Mouse (Mus musculus) E14TG2a.4 (cell line): ENCODE results near the gene Coq5.

Experiments
- H3K27me3 ChIP-seq: 2 replicates; pipeline ENCODE4 v1.6.1; 2014; ENCODE audit warnings: low read length, control low read depth; ENCODE audit not compliant: insufficient read depth
- H3K36me3 ChIP-seq: 2 replicates; pipeline ENCODE4 v1.6.1; 2014; ENCODE audit warnings: low read length, control low read depth; ENCODE audit not compliant: insufficient read depth
- H3K4me1 ChIP-seq: replicated peaks from 2 replicates; pipeline ENCODE4 v1.6.1; 2014; ENCODE audit warnings: low read depth, low read length, control low read depth
- H3K4me3 ChIP-seq: replicated peaks from 2 replicates; pipeline ENCODE4 v1.5.1; 2014; ENCODE audit warnings: mild to moderate bottlenecking, low read length
- H3K9me3 ChIP-seq: 2 replicates; pipeline ENCODE4 v1.6.1; 2014; ENCODE audit warnings: low read length, control low read depth
- CTCF ChIP-seq: conservative IDR thresholded peaks from 2 replicates; pipeline ENCODE4 v1.5.1; 2014; ENCODE audit warnings: low read length
- NANOG ChIP-seq: IDR thresholded peaks from 2 replicates; pipeline ENCODE4 v1.6.1; 2014; ENCODE audit warnings: borderline replicate concordance, low read length, mixed read lengths
- POU5F1 ChIP-seq: IDR thresholded peaks from 2 replicates; pipeline ENCODE4 v1.6.1; 2014; ENCODE audit warnings: low read length, borderline replicate concordance

The Coq5 gene

DNA sequence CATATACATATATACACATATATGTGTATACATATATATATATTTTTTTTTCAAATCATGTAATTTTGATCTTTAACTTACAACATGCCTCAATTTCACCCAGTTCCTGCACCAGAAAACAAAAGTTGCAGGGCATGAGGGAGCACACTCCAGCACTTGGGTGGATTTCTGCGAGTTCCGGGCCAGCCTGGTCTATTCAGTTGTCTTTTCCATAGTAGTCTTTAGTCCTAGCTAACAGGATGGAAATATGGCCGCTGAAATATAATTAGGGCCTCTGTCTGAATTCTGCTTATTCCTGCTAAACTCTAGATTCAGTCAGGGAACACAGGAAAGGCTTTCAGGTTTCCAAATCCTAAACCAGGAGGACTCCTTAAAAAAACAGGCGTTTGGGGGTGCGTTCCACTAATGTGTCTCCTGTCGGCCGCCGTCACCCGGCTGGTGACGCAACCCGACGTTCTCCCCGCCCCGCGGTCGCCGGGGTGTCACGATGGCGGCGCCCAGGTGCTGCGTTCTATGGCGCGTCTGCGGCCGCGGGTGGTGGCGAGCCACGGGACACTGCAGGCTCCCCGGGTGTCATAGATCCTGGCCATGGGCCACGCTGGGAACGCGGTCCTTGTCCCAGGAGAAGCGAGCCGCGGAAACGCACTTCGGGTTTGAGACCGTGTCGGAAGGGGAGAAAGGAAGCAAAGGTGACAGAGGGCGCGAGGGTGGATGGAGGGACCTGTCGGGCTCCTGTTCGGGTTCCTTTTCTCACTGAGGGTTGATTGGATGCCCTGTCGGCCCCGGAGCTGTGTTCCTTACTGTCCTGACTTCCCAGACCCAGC, at the start of gene Coq5:
Coq5 (plus strand) TSS at position 441 of the 824 bp plus-strand sequence.
- Histone ChIP-seq H3K4me3 (peak within 1 kb of the TSS; percentile 99), H3K27me3 (no peaks in the 10 kb centered on the region), H3K9me3 (no peaks in the 10 kb centered on the region), H3K4me1 (peaks cover 34% of the 10 kb centered on the region), H3K36me3 (peaks cover 20% of the 10 kb centered on the region)
- TF ChIP-seq POU5F1 (no peak), NANOG (no peak), CTCF (no peak)

DNA sequence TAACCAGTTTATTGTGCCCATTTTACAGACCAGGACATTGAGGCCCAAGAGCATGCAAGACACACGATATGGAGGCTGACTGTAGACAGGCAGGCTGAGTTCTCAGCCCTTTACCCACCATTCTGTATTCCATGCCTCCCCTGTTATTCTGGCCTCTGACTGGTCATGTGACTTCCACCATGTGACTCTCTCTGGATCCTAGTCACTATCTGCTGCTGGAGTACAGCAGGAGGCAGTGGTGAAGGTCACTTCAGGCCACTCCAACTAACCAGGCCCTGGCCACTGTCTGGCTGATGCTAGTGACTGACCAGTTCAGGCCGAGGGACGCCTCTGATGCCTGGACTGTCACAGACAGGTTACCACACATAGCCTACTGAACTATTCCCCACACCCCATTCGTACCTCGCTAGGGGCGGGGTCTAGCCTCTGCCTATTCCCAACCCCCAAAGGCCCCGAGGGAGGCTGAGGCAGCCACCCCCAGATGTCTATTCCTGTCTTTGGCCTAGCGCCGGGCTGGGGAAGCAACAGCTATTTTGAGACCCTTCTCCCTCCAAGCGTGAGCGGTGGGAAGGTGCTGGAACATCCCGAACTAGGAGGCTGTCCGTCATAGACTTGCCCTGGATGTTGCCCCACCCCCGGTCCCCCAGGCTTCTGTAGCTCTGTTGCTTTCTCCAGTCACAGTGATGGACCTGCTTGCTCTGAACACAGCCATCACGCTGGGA, 48.5 kb upstream of the Coq5 start:
- Histone ChIP-seq H3K36me3 (no peaks in the 10 kb centered on the region), H3K27me3 (peaks cover 11% of the 10 kb centered on the region), H3K4me1 (peaks cover 55% of the 10 kb centered on the region), H3K9me3 (no peaks in the 10 kb centered on the region), H3K4me3 (peak overlapping the region; percentile 56)
- TF ChIP-seq POU5F1 = no peak
- no peak for TF ChIP-seq CTCF
- no peak for TF ChIP-seq NANOG

DNA sequence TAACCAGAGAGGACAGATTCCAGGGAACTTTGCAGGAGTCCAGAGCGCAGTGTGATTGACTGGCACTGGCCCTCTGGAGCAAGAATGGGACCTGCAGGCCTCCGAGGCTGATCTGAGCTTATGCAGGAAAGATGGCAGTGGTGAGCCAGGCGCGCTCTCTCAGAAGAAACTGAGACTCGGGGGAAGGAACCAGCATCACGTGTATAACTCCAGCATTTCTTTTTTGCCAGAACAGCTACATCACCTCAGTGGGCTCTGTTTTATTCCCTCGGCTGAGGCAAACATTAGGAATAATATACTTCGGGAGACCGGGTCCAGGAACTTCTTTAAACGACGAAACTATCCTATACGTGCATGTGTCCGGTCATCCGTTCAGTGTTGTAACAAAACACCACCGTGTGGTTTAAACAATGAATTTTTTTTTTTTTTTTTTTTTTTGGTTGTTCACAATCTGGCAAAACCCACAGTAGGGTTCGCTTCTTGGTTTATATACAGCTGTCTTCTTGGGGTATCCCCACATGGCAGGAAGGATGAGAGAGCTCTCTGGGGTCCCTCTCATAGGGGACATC, 47.8 kb upstream of the Coq5 start:
- no peaks in the 10 kb centered on the region for H3K36me3 ChIP-seq
- peaks cover 54% of the 10 kb centered on the region for H3K4me1 ChIP-seq
- H3K9me3 ChIP-seq = no peaks in the 10 kb centered on the region
- TF ChIP-seq NANOG (no peak), CTCF (no peak), POU5F1 (no peak)
- peaks cover 11% of the 10 kb centered on the region for H3K27me3 ChIP-seq
- peak overlapping the region; percentile 56 for H3K4me3 ChIP-seq

DNA sequence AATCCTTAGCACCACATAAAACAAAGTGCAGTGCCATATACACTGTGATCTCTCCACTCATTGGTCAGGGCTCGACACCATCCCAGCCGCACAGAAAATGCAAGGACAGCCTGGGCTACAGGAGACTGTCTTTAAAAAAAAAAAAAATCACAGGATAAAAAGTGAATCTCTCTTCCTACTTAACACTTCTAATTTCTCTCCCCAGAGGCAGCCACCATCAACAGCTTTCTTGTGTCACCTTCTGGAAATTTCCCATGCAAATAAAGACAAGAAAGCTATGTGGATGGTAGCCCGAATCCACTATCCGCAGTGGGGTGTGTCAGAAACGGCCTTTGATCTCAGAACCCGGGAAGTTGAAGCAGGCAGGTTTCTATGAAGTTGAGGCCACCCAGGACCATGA, 47.0 kb upstream of the Coq5 start:
- H3K4me1 ChIP-seq = peaks cover 56% of the 10 kb centered on the region
- no peaks in the 10 kb centered on the region for H3K36me3 ChIP-seq
- H3K4me3 ChIP-seq = no peak overlapping the region
- H3K27me3 ChIP-seq = peaks cover 11% of the 10 kb centered on the region
- TF ChIP-seq NANOG = no peak
- no peak for TF ChIP-seq CTCF
- TF ChIP-seq POU5F1 = no peak
- no peaks in the 10 kb centered on the region for H3K9me3 ChIP-seq

DNA sequence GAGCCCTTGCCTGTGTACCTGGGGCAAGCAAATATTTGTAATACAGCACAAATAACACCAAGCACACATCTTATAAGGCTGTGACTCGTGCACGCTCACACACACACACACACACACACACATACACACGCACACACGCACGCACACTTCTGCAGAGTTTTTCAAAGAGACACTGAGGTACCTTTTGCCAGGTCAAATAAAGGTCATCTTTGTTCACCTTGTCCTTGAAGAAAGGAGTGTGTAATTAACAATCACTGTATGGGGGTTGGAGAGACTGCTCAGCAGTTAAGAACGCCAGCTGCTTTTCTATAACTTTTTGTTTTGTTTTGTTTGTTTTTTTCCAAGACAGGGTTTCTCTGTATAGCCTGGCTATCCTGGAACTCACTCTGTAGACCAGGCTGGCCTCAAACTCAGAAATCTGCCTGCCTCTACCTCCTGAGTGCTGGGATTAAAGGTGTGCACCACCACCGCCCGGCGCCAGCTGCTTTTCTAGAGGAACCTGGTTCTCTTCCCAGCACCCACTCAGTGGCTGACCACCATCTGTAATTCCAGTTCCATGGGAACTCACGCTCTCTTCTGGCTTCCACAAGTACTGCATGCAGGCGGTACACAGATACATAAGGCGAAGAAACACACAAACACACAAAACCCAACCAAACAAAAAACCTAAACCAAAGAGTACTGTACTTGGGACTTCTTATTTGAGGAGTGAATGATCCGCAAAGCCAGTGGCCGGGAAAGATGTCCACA, 46.3 kb upstream of the Coq5 start:
- Histone ChIP-seq H3K4me3 (no peak overlapping the region), H3K4me1 (peaks cover 58% of the 10 kb centered on the region), H3K27me3 (peaks cover 11% of the 10 kb centered on the region), H3K36me3 (no peaks in the 10 kb centered on the region), H3K9me3 (no peaks in the 10 kb centered on the region)
- peak; percentile 38; the same call in 1 of the 2 replicates for TF ChIP-seq CTCF
- no peak for TF ChIP-seq POU5F1

- Histone ChIP-seq H3K27me3 (peaks cover 11% of the 10 kb centered on the region), H3K4me1 (peaks cover 68% of the 10 kb centered on the region), H3K9me3 (no peaks in the 10 kb centered on the region), H3K36me3 (peaks cover 8% of the 10 kb centered on the region), H3K4me3 (no peak overlapping the region)
- TF ChIP-seq POU5F1 (no peak), CTCF (no peak), NANOG (no peak)
Observed at GRCm38 (mm10) chr5:115234519-115234918, 44.9 kb upstream of the Coq5 start.

DNA sequence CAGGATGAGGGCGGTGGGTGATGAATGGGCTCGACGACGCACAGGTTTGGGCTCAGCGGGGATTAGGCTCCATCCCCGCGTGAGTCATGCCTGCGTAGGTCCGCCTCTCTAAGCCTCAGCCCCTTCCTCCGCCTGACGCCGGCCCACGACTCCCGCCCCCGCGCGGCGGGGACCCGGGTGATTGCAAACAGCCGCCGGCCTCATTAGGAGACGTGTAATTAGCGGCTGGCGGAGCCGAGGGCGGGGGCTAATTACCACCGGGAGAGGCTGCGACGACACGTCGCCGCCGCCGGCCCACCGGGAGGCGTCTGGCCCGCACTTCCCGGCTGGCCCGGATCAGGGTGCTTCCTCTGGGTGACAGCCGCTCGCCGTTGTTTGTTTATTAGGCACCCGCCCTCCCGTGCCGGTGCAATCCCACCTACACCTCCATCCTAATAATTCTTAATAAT, 44.1 kb upstream of the Coq5 start:
- Histone ChIP-seq H3K4me1 (peaks cover 76% of the 10 kb centered on the region), H3K9me3 (no peaks in the 10 kb centered on the region), H3K4me3 (peak overlapping the region; percentile 79), H3K36me3 (peaks cover 16% of the 10 kb centered on the region), H3K27me3 (peaks cover 11% of the 10 kb centered on the region)
- no peak for TF ChIP-seq POU5F1
- TF ChIP-seq CTCF = no peak
- no peak for TF ChIP-seq NANOG
